Mouse (Mus musculus): ENCODE results near the gene Mtch2. TPM values are rescaled to one million over a fixed set of nuclear protein-coding genes. Genes with fewer than 3 reads are reported as not detected.

Mtch2 gene
- polyA plus RNA-seq, 1 experiment from 2014 or later, result 416 TPM

- Histone ChIP-seq H3K27me3 (replicated peaks; ENCODE audit: control insufficient read depth, insufficient read depth, low read length) (no peaks in the 10 kb centered on the region), H3K4me1 (ENCODE audit: control insufficient read depth, insufficient read depth, low read length) (peaks cover 5% of the 10 kb centered on the region; the same call in 1 of the 2 replicates), H3K9ac (ENCODE audit: low read depth, low read length) (no peak overlapping the region), H3K27ac (ENCODE audit: low read length) (no peak overlapping the region), H3K36me3 (ENCODE audit: control insufficient read depth, insufficient read depth, low read length) (no peaks in the 10 kb centered on the region), H3K4me2 (ENCODE audit: low read depth, low read length) (no peak overlapping the region), H3K9me3 (ENCODE audit: control insufficient read depth, low read length) (no peaks in the 10 kb centered on the region), H3K4me3 (ENCODE audit: low read length) (no peak overlapping the region)
- 69% methylated on average over 2 of the region's 2 CpGs for WGBS
- ATAC-seq, result no peak
Observed at GRCm38 (mm10) chr2:90875239-90875638, 28.3 kb downstream of the Mtch2 start.

GRCm38 (mm10) chr2:90877584-90878259 lies 30.8 kb downstream of the Mtch2 start:
- Histone ChIP-seq H3K4me1 (ENCODE audit: control insufficient read depth, insufficient read depth, low read length) (no peaks in the 10 kb centered on the region), H3K9me3 (ENCODE audit: control insufficient read depth, low read length) (no peaks in the 10 kb centered on the region), H3K27me3 (replicated peaks; ENCODE audit: control insufficient read depth, insufficient read depth, low read length) (no peaks in the 10 kb centered on the region), H3K9ac (ENCODE audit: low read depth, low read length) (no peak overlapping the region), H3K27ac (ENCODE audit: low read length) (no peak overlapping the region), H3K36me3 (ENCODE audit: control insufficient read depth, insufficient read depth, low read length) (no peaks in the 10 kb centered on the region), H3K4me2 (ENCODE audit: low read depth, low read length) (no peak overlapping the region), H3K4me3 (ENCODE audit: low read length) (no peak overlapping the region)
- 76% methylated on average over 4 of the region's 5 CpGs for WGBS
- no peak for ATAC-seq

- ATAC-seq, result no peak
Observed at GRCm38 (mm10) chr2:90879419-90879818, 32.5 kb downstream of the Mtch2 start.

GRCm38 (mm10) chr2:90880144-90880785 lies 33.3 kb downstream of the Mtch2 start:
- Histone ChIP-seq H3K4me3 (ENCODE audit: low read length) (no peak overlapping the region), H3K9me3 (ENCODE audit: control insufficient read depth, low read length) (no peaks in the 10 kb centered on the region), H3K9ac (ENCODE audit: low read depth, low read length) (no peak overlapping the region), H3K4me2 (ENCODE audit: low read depth, low read length) (no peak overlapping the region), H3K27me3 (replicated peaks; ENCODE audit: control insufficient read depth, insufficient read depth, low read length) (0 out of 2 replicates have a peak, but pooled peaks cover 4% of the 10 kb centered on the region), H3K4me1 (ENCODE audit: control insufficient read depth, insufficient read depth, low read length) (peaks cover under 1% of the 10 kb centered on the region; the same call in 1 of the 2 replicates), H3K27ac (ENCODE audit: low read length) (no peak overlapping the region), H3K36me3 (ENCODE audit: control insufficient read depth, insufficient read depth, low read length) (no peaks in the 10 kb centered on the region)
- no peak for ATAC-seq
- WGBS, result 45% methylated on average over 6 of the region's 6 CpGs

More at GRCm38 (mm10) chr2:90879419-90879818, 32.5 kb downstream of the Mtch2 start:
- H3K27me3 ChIP-seq (replicated peaks; ENCODE audit: control insufficient read depth, insufficient read depth, low read length), result no peaks in the 10 kb centered on the region
- H3K9ac ChIP-seq (ENCODE audit: low read depth, low read length), result no peak overlapping the region
- H3K4me1 ChIP-seq (ENCODE audit: control insufficient read depth, insufficient read depth, low read length), result no peaks in the 10 kb centered on the region
- H3K4me3 ChIP-seq (ENCODE audit: low read length), result no peak overlapping the region
- H3K9me3 ChIP-seq (ENCODE audit: control insufficient read depth, low read length), result no peaks in the 10 kb centered on the region
- no peaks in the 10 kb centered on the region for H3K36me3 ChIP-seq (ENCODE audit: control insufficient read depth, insufficient read depth, low read length)
- no peak overlapping the region for H3K27ac ChIP-seq (ENCODE audit: low read length)
- no peak overlapping the region for H3K4me2 ChIP-seq (ENCODE audit: low read depth, low read length)

GRCm38 (mm10) chr2:90881824-90882223 lies 34.9 kb downstream of the Mtch2 start:
- ATAC-seq, result no peak
- H3K4me3 ChIP-seq (ENCODE audit: low read length), result no peak overlapping the region
- H3K4me1 ChIP-seq (ENCODE audit: control insufficient read depth, insufficient read depth, low read length), result peaks cover 9% of the 10 kb centered on the region
- H3K27me3 ChIP-seq (replicated peaks; ENCODE audit: control insufficient read depth, insufficient read depth, low read length), result peaks cover 11% of the 10 kb centered on the region; the same call in 1 of the 2 replicates
- 83% methylated on average over 2 of the region's 2 CpGs for WGBS
- no peaks in the 10 kb centered on the region for H3K36me3 ChIP-seq (ENCODE audit: control insufficient read depth, insufficient read depth, low read length)
- H3K4me2 ChIP-seq (ENCODE audit: low read depth, low read length), result no peak overlapping the region
- no peaks in the 10 kb centered on the region for H3K9me3 ChIP-seq (ENCODE audit: control insufficient read depth, low read length)
- no peak overlapping the region for H3K9ac ChIP-seq (ENCODE audit: low read depth, low read length)
- H3K27ac ChIP-seq (ENCODE audit: low read length), result no peak overlapping the region

GRCm38 (mm10) chr2:90885218-90886041 lies 38.5 kb downstream of the Mtch2 start, which contains the start of gene C1qtnf4:
C1qtnf4 (plus strand) TSS chr2:90885860.
- ATAC-seq, result peak; percentile 27; the same call in 1 of the 2 replicates
- no peak within 1 kb of the TSS for H3K27ac ChIP-seq (ENCODE audit: low read length)
- no peaks in the 10 kb centered on the region for H3K36me3 ChIP-seq (ENCODE audit: control insufficient read depth, insufficient read depth, low read length)
- peak within 1 kb of the TSS; percentile 91 for H3K4me2 ChIP-seq (ENCODE audit: low read depth, low read length)
- WGBS, result 2% methylated on average over 44 of the region's 45 CpGs
- peaks cover 30% of the 10 kb centered on the region for H3K27me3 ChIP-seq (replicated peaks; ENCODE audit: control insufficient read depth, insufficient read depth, low read length)
- H3K9me3 ChIP-seq (ENCODE audit: control insufficient read depth, low read length), result no peaks in the 10 kb centered on the region
- H3K4me3 ChIP-seq (ENCODE audit: low read length), result peak within 1 kb of the TSS; percentile 52
- H3K9ac ChIP-seq (ENCODE audit: low read depth, low read length), result peak within 1 kb of the TSS; percentile 61
- H3K4me1 ChIP-seq (ENCODE audit: control insufficient read depth, insufficient read depth, low read length), result peaks cover 16% of the 10 kb centered on the region

- Histone ChIP-seq H3K9ac (ENCODE audit: low read depth, low read length) (no peak overlapping the region), H3K4me3 (ENCODE audit: low read length) (no peak overlapping the region), H3K4me1 (ENCODE audit: control insufficient read depth, insufficient read depth, low read length) (peaks cover 16% of the 10 kb centered on the region), H3K27me3 (replicated peaks; ENCODE audit: control insufficient read depth, insufficient read depth, low read length) (peaks cover 30% of the 10 kb centered on the region), H3K36me3 (ENCODE audit: control insufficient read depth, insufficient read depth, low read length) (no peaks in the 10 kb centered on the region), H3K27ac (ENCODE audit: low read length) (no peak overlapping the region), H3K4me2 (ENCODE audit: low read depth, low read length) (peak overlapping the region; percentile 91; the same call in 1 of the 2 replicates), H3K9me3 (ENCODE audit: control insufficient read depth, low read length) (no peaks in the 10 kb centered on the region)
- ATAC-seq, result no peak
- 41% methylated on average over 6 of the region's 6 CpGs for WGBS
Observed at GRCm38 (mm10) chr2:90886436-90886835, 39.5 kb downstream of the Mtch2 start.

GRCm38 (mm10) chr2:90887627-90888026 lies 40.7 kb downstream of the Mtch2 start:
- H3K4me3 ChIP-seq (ENCODE audit: low read length), result no peak overlapping the region
- H3K4me1 ChIP-seq (ENCODE audit: control insufficient read depth, insufficient read depth, low read length), result peaks cover 16% of the 10 kb centered on the region
- no peak overlapping the region for H3K4me2 ChIP-seq (ENCODE audit: low read depth, low read length)
- ATAC-seq, result no peak
- no peaks in the 10 kb centered on the region for H3K9me3 ChIP-seq (ENCODE audit: control insufficient read depth, low read length)
- WGBS, result 65% methylated on average over 5 of the region's 5 CpGs
- H3K27ac ChIP-seq (ENCODE audit: low read length), result no peak overlapping the region
- peaks cover 30% of the 10 kb centered on the region for H3K27me3 ChIP-seq (replicated peaks; ENCODE audit: control insufficient read depth, insufficient read depth, low read length)
- H3K36me3 ChIP-seq (ENCODE audit: control insufficient read depth, insufficient read depth, low read length), result no peaks in the 10 kb centered on the region
- H3K9ac ChIP-seq (ENCODE audit: low read depth, low read length), result no peak overlapping the region

Measured in intestine, embryonic 16.5 days (tissue).